Mouse (Mus musculus): ENCODE data around the gene Pi4kb. TPM values are rescaled to one million over a fixed set of nuclear protein-coding genes. Genes with fewer than 3 reads are reported as not detected.

Gene Pi4kb
- polyA plus RNA-seq, 1 experiment from 2014 or later, result 11.6 TPM

DNA sequence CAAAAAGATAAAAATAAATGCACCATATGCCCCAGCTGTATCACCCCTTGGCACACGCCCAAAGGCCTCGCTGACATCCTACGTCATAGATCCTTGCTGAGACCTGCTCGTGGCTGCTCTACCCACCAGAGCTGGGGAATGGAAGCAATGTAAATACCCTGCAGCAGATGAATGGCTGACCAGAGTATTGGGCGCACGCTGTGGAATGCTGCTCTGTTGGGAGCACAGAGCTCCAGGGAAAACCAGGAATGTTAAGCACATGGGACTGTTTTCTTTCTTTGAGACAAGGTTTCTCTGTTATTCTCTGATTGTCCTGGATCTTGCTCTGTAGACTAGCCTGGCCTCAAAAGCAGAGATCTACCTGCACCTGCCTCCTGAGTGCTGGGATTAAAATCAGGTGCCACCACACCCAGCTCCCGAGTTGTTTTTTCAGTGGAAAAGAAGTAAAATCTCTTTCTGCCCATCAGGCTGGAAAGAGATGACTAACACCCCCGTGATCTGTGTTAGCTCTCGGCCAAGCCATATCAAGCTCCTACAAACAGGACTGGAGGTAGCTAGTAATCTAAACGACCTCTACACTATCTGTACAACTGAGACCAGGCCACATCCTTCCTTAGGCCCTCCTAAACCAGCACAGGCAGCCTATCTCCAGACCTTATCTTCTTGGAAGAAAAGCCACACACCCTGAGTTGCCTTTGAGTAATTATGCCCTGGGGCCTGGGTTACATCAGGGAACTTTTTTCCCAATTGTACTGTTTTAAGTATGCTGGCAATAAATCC is 80.1 kb downstream of the Pi4kb start:
- Histone ChIP-seq H3K27ac (ENCODE audit: low read length) (peak overlapping the region; percentile 15), H3K27me3 (ENCODE audit: control insufficient read depth, insufficient read depth, low read depth, low read length) (no peaks in the 10 kb centered on the region), H3K9ac (ENCODE audit: low read depth, low read length) (no peak overlapping the region), H3K4me2 (ENCODE audit: low read depth, low read length) (peak overlapping the region; percentile 7), H3K4me3 (ENCODE audit: low read depth, low read length) (no peak overlapping the region), H3K9me3 (replicated peaks; ENCODE audit: control insufficient read depth, low read length) (no peaks in the 10 kb centered on the region), H3K4me1 (ENCODE audit: control insufficient read depth, low read depth, low read length) (peaks cover 24% of the 10 kb centered on the region), H3K36me3 (ENCODE audit: control insufficient read depth, insufficient read depth) (peaks cover 7% of the 10 kb centered on the region)
- whole genome bisulfite sequencing (ENCODE audit: insufficient replicate concordance), result 19% methylated on average over 10 of the region's 10 CpGs
- peak; percentile 87 for ATAC-seq (ENCODE audit: low read depth)

DNA sequence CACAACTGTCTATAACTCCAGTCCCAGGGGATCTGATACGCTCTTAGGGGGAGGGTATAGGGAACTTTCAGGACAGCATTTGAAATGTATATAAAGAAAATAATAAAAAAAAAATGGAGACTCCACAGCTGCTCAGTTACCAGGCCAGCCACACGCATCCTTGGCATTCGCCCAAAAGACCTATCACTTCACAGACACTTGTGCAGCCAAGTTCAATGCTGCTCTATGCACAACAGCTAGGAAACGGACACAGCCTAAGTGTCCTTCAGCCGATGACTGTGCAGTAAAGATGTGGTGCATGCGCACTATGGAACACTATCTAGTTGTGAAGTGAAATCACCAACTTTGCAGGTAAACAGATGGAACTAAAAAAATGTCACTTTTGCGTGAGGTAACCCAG is 81.7 kb downstream of the Pi4kb start:
- Histone ChIP-seq H3K4me3 (ENCODE audit: low read depth, low read length) (no peak overlapping the region), H3K9ac (ENCODE audit: low read depth, low read length) (no peak overlapping the region), H3K27ac (ENCODE audit: low read length) (no peak overlapping the region), H3K4me1 (ENCODE audit: control insufficient read depth, low read depth, low read length) (peaks cover 24% of the 10 kb centered on the region), H3K27me3 (ENCODE audit: control insufficient read depth, insufficient read depth, low read depth, low read length) (no peaks in the 10 kb centered on the region), H3K36me3 (ENCODE audit: control insufficient read depth, insufficient read depth) (peaks cover 21% of the 10 kb centered on the region), H3K9me3 (replicated peaks; ENCODE audit: control insufficient read depth, low read length) (no peaks in the 10 kb centered on the region), H3K4me2 (ENCODE audit: low read depth, low read length) (no peak overlapping the region)
- WGBS (ENCODE audit: insufficient replicate concordance), result 37% methylated on average over 7 of the region's 7 CpGs
- peak; percentile 39 for ATAC-seq (ENCODE audit: low read depth)

Small RNA genes lying within 50 kb of the gene (microRNA-seq; reads per million reads assigned to microRNA genes)
- gene Mir7013, result 3.2 reads per million, percentile 10 among the genes with 10 or more reads in this experiment

Other genes starting within 250 kb of the Pi4kb start
- gene Cgn, start 188.2 kb upstream of the Pi4kb start, polyA plus RNA-seq (2015; fragmentation: Nextera tagmentation; extraction: Ambion mirVana), result 13.0 and 15.6 TPM in 2 replicates
- 2.4 and 3.4 TPM in 2 replicates for gene Pogz, start 137.2 kb upstream of the Pi4kb start, polyA plus RNA-seq (2015; fragmentation: Nextera tagmentation; extraction: Ambion mirVana)
- 138 and 157 TPM in 2 replicates for gene Psmb4, start 87.8 kb upstream of the Pi4kb start, polyA plus RNA-seq (2015; fragmentation: Nextera tagmentation; extraction: Ambion mirVana)
- 139 and 163 TPM in 2 replicates for gene Selenbp1, start 41.7 kb upstream of the Pi4kb start, polyA plus RNA-seq (2015; fragmentation: Nextera tagmentation; extraction: Ambion mirVana)
- 1.2 TPM in 2 replicates for gene Rfx5, start 20.7 kb upstream of the Pi4kb start, polyA plus RNA-seq (2015; fragmentation: Nextera tagmentation; extraction: Ambion mirVana)
- gene Zfp687, start 40.7 kb downstream of the Pi4kb start, polyA plus RNA-seq (2015; fragmentation: Nextera tagmentation; extraction: Ambion mirVana), result 6.2 and 6.8 TPM in 2 replicates
- 146 and 154 TPM in 2 replicates for gene Psmd4, start 67.9 kb downstream of the Pi4kb start, polyA plus RNA-seq (2015; fragmentation: Nextera tagmentation; extraction: Ambion mirVana)
- 8.5 and 8.9 TPM in 2 replicates for gene Pip5k1a, start 132.2 kb downstream of the Pi4kb start, polyA plus RNA-seq (2015; fragmentation: Nextera tagmentation; extraction: Ambion mirVana)
- 29.6 and 33.4 TPM in 2 replicates for gene Vps72, start 136.3 kb downstream of the Pi4kb start, polyA plus RNA-seq (2015; fragmentation: Nextera tagmentation; extraction: Ambion mirVana)
- 0.83 and 1.2 TPM in 2 replicates for gene Tmod4, start 149.7 kb downstream of the Pi4kb start, polyA plus RNA-seq (2015; fragmentation: Nextera tagmentation; extraction: Ambion mirVana)
- gene Scnm1, start 159.3 kb downstream of the Pi4kb start, polyA plus RNA-seq (2015; fragmentation: Nextera tagmentation; extraction: Ambion mirVana), result 24.7 and 25.5 TPM in 2 replicates
- 7.5 and 7.8 TPM in 2 replicates for gene Lysmd1, start 159.4 kb downstream of the Pi4kb start, polyA plus RNA-seq (2015; fragmentation: Nextera tagmentation; extraction: Ambion mirVana)
- gene Tnfaip8l2, start 167.6 kb downstream of the Pi4kb start, polyA plus RNA-seq (2015; fragmentation: Nextera tagmentation; extraction: Ambion mirVana), result 9.3 and 9.6 TPM in 2 replicates
- 0.19 and 0.20 TPM in 2 replicates for gene Sema6c, start 185.7 kb downstream of the Pi4kb start, polyA plus RNA-seq (2015; fragmentation: Nextera tagmentation; extraction: Ambion mirVana)
- gene Gabpb2, start 243.2 kb downstream of the Pi4kb start, polyA plus RNA-seq (2015; fragmentation: Nextera tagmentation; extraction: Ambion mirVana), result 6.6 and 7.0 TPM in 2 replicates

Measured in liver, embryonic 16.5 days (tissue).